Mouse (Mus musculus): ENCODE measurements at regions not wholly inside any gene's neighbourhood (a gene's known extent, or its start where the extent isn't known, plus 50 kb on each side); places are given as distances from the start of the nearest gene placed in this dataset.

DNA sequence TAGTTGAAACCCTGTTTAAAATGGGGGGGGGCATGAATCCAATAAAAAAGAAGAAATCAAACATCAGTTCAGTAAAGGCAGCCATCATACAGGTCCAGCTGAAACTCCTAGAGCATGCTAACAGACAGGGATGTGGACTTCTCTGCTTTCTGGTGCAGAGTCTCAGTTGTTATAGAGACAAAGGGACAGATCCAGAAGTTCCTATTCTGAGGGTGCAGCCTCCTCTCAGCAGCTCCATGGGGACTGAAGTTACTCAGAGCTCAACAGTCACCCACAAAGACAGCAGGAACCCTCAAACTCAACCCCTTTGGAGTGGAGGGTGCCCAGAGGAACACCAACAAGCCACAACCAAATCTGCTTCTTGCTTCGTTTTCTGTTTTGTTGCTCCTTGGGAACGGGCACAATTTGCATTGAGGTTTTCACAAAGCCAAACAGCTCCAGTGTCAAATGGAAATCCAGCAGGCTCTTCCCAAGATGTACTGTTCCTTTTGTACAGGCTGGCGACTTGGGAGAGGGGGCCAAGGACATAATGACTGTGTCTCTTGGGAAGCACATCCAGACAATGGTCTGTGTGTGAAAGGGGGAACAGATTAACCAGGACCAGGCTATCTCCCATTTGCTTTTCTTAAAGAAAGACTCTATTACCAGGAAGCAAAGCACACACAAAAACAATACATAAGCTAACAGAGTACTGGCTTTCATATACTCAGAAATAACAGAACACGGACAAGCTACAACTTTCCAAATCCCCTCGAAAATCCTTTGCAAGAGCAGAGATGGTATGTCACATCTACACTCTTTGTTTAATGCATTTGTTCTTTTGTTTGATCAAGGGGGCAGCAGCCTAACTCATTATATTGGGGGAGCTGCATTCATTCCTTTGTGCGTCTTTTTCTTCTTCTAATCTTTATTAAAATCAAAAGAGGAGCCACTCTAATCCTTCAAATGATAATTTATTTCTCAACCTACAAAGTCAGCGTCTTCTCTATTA is 332.6 kb upstream of the Zfp462 start:
- DNase-seq: no peak

DNA sequence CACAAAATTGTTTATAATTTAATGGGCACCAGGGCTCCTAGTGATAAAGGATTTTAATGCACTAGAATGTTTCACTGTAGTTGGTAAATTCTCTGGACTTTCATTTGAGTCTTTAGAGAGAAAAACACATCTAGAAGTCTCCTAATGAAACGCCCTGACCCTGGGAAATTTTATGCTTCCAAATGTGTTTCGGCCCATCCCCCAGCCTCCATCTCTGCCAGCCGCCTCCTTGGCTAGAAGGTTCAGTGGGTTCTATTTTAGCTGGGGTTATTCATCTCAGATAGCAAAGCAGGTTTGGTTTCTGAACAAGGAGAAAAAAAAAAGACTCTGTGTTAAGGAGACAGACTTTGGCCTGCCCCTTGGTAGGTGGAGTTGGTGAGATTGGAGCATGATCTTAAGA is 331.8 kb upstream of the Zfp462 start:
- no peak for DNase-seq

DNA sequence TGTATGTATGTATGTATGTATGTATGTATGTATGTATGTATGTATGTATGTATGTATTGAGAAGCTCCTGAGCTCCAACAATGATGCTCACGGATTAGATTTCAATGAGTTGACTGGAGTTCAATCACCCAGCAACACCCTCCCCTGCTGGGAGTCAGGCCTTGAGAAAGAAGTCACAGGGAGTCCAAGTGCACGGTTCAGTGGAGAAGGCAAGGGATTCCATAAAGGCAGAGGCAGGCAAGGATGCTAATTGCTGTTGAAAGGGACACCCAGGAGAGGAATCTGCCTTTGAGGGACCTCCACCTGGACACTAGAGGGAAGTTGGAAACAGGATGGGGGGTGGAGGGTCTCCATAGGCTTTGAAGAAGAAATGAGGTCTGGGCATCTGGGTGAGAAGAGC is 331.2 kb upstream of the Zfp462 start:
- no peak for DNase-seq

DNA sequence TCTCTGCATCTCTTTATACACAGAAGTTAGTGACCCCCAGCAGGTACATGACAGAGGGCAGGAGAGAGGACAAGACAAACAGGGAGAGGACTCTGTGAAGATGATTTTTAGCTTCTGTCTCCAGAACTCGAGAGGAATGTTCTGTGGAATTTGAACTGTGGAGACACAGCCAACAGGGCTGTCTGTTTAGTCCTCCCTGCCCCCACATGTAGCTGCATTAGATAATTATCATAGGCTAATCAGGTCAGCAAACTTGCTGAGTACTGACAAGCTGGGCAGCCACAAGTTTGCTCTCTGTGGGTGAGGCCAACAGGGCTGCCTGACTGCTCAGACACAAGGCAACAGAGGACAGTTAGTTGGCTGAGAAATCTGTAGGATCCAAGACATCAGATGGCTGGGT is 329.0 kb upstream of the Zfp462 start:
- DNase-seq: no peak

DNA sequence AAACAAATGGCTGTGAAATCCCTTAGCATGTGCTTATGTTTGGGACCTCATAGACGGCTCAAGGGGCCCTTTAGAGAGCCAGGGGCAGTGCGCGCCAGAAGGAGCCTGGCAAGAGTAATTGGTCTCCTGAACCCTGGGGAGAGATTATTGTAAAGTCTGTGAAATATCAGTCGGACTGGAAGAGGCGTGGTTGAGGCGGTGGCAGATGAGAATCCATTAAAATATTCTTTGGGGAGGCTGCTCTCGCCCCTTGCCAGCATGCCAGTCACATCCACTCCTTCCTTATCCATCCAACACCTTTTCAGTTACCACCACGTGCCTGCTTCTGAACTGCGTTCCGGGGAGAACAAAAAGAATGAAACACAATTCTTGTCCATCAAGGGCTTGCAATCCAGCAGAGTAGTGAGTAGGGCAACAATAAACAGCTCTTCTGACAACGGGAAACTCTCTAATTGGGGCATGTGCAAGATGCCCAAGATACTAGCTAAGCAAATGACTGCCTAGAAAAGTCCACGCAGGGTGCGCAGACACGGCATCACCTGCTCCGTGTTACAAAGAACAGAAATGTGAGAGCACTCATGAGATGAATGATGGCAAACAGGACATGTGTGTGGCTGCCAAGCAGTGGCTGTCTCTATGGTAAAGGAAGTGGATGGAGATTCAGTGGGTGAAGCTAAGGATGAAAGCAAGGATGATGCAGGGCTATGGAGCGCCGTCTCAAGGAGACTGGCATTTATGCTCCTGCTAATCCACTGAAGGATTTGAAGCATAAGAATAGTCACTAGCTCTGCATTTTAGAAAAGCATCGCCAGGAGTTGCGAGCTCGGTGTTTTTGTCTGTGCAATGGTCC is 320.6 kb upstream of the Zfp462 start:
- DNase-seq: no peak

DNA sequence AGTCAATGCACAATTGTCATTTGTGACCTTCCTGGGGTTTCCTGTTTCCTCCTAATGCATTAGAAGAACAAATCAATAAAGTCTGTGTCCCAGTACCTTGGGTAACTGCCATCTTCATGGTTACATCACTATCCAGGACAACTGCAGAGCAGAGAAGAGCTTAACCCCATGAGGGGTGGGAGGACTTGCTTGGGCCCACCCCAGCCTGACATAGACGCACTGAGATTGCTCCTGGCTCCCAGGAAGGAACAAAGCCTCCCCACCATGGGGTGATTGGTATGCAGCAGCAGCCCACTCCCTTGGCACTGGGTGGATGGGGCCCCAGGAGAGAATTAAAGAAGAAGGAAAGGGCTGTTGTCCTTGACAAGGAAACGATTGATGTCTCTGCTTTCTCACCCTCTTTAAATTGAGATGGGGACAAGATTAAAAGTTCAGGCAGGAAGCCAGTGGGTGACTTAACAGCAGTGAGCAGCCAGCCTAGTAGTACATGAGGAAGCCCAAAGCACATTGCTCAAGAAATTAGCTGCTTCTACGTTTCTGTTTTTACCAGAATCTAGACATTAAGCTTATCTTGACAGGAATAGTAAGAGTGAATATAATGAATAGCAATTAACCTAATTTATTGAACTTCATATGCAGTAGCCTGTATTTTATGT is 307.7 kb upstream of the Zfp462 start:
- DNase-seq: no peak

DNA sequence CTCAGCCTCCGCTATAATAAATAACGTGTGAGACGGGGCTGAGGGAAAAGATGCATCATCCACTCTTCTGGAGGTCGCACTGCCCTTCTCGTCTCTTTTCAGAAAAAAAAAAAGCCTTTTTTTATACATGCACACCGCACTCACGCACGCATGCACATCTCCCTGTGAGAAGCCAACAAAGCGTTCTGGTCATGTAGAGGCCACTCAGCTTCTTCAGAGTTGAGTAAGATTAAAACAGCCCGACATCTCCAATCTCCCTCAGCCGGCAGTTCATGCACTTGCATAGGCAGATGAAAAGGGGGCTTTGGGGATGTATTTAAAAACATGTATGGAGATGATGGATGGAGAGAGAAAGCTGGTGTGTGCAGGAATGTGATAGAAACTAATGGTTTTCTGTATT is 298.8 kb upstream of the Zfp462 start:
- DNase-seq: no peak

DNA sequence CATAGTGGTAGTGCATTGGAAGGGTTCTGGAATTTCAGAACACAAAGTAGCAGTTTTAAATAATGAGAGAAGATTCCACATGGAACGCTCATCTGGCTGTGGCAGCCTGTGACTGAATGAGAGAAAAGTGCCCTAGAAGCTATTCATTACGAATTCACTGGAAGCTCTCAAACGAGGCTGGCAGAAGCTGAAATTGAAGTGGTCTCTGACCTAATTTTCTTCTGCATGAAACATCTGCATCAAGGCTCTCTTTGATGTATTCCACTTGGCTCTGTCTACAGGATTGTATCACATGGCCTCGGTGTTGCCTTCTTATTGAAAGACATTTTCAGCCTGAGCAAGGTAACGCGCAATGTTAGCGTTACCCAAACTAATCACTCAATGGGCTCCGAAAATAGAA is 298.4 kb upstream of the Zfp462 start:
- no peak for DNase-seq

DNA sequence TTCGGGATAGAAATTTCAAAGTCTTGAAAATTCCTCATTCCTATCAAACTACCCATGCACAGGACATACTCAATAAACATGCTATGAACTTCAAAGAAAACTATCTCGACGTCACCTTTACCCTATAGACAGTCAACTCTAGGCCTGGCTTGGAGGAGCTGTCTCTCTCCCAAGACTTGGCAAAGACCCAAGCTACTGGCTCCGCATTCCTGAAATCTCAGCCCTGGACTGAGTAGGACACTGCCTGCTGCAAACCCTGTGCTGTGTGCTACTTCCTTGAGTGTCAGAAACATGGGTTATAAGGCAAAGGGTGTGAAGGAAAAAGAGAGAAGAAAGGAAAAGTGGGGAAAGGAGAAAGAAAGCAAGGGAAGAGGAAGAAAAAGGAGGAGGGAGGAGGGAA is 296.6 kb upstream of the Zfp462 start:
- no peak for DNase-seq

DNA sequence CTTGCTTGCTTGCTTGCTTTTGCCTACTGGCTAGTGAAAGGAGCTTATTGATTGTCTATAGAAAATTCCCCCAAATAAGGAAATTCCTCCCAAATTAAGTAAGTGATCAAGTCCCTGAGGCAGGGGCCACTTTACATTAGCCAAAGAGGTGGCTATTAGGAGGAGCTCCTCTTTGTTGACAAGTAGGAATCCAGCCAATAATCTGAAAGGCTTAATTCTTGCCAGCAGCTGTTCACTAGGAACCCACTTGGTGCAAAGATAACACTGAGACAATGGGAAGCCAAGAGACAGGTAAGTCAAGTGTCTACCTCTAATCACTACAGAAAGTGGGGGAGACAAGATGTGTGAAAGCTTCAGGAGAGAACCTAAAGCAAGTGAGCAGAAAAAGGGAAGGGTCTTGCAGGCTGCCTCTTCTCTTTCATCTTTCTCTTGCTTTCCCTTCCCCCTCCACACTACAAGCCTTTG is 293.2 kb upstream of the Zfp462 start:
- no peak for DNase-seq

DNA sequence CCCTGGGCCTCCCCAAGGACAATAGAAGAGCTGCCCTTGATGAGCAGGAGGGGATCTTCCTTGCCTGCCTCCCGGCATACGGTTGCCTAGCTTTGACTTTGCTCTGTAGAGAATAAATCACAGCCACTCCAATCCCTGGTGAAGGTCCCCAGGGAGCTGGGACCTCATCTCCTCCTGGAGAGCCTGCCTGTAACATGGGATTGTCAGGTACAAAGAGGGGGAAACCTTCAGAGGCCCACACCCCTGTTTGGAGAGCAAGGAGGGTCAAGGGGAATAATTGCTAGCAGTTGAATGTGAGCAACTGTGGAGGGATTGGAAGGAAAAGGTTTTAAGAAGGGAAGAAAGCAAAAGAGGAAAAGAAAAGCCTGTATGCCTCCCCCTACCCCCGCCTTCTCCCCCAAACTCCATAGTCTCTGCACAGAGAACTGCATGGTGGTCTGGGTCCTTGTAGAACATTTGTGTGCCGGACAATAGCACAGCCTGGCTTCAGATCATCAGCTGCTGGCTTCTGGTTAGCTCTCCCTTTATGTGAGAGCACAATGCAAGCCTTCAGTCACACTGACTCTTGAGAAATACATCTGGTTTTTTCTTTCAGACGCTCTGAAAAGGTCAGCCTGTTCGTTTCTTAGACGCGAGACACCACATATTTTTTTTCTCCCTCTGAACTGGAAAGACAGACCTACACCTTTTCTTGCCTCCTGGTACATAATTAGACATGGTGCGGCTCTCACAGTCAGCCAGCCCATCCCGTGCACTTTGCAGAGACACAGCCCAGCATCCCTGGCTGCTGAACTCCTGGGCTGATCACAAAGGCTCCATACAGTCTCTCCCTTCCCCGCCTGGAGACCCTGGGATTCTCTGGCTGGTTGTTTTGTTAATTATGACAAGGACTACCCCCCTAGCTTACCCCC is 292.5 kb upstream of the Zfp462 start:
- DNase-seq: no peak

DNA sequence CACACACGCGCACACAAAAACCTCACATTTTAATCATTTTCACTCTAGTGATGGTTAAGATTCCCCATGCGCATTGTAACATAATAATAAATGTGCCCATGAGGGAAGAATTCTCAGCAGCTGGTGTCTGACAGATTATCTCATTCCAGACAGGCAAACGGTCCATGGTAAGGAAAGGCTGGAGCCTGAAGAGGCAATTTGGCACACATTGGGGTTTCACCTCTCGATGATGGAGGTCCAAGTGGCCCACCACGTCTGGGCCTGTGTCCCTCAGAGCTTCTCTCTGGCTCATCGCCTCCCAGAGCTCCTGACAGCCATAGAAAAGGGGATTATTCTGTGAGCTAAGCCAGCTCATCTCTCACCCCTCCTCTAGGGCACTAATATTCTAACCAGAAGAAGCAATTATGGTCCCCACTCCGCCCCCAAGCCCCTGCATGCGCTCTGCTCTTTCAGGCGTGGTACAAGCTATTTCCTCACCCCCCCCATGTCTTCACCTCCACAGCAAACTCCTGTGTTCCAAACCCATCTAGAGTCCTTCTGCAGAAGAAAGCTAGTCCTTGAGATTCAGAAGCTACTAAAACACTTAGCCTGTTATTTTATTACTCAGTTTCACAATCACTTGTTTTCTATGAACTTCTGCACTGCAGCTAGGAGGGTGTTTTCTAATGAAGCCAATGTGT is 291.6 kb upstream of the Zfp462 start:
- no peak for DNase-seq

All from cerebellum, postnatal 25 days (tissue).